11 mouse cellular contexts compared by ENCODE assay signal in the genomic region with DNA sequence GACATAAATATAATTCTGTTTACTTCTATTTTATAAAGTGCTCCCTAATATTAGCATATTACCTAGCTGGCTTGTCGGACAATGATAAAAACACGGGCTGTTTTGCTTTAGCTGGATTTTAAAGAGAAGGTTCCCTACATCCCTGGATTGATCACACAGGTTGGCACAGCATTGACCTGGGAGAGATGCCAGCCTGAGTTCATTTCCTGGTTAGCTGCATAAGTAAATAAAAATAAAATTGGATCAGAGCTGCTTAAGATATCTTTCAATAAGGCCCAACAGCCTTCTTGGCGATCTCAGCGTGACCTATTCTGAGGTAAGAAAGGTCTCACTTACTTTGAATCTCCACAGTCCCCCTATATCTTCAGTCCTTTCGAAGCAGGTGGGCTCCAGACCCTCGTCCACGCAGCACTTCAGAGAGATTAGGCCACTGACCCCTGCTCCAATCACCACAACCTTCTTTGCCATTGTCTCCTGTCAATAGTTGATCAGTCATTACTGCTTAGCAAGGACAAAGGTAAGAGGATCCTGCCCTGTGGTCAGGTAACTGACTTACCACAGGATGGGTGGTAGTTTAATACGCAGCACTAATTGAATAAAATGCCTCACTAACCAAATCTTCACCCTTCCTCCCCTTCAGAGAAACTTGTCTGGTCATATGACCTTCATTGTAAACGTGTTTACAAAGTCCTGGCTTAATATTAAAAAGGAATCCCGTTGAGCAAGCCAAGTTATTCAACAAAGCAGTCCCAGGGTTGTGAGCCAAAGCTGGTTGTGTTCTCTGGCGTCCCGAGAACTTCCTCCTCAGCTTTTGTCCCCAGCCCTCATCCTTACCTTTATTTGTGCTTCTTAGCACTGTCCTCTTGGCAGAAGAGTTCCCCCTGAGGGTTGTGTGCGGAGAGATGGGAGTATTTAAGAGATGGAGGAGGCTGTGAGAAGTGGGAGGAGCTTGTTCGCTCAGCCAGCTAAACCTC. TPM values are rescaled to one million over a fixed set of nuclear protein-coding genes. Genes with fewer than 3 reads are reported as not detected.
DNase-seq lines count a peak whose midpoint lies in the region; ATAC-seq and TF ChIP-seq lines count a peak whose summit lies in the region.
"Had no signal": no experiment of that assay in that cellular context is flagged by ENCODE, and none has a peak within 500 bp of the region (broad histone marks: within the 10 kb centered on the region; RNA-seq: fewer than 3 reads in every experiment).

A gene (minus strand): TSS at position 889 of the 974 bp plus-strand sequence.

- WGBS in lung, adult 2 months: 28% methylated on average over 14 of the region's 14 CpGs
- 69% methylated on average over 14 of the region's 14 CpGs for WGBS in forebrain, embryonic 10.5 days

- no peak within 1 kb of the TSS for H3K27ac ChIP-seq in forebrain, embryonic 10.5 days
- H3K27ac ChIP-seq: embryonic facial prominence, embryonic 13.5 days; heart, embryonic 13.5 days had no signal

- peak; percentile 4 to 8 for DNase-seq in cerebellum, postnatal 10 days
- no peak for DNase-seq in cerebellum, postnatal 36 days
- DNase-seq in adipocyte (ENCODE audit: low spot score): peak; percentile 56
- DNase-seq in gonadal fat pad, adult 2 months (ENCODE audit: low read depth): no peak
- DNase-seq in lung, adult 2 months: peak; percentile 57
- no peak for DNase-seq in forebrain, embryonic 10.5 days (ENCODE audit: extremely low spot score, low spot score)
- no peak for DNase-seq in layer of hippocampus, postnatal 14 days (ENCODE audit: low spot score in 2 of 2)

- TF ChIP-seq POLR2A in lung, adult 2 months (IDR thresholded peaks at IDR 0.05; ENCODE audit: borderline replicate concordance, extremely low read depth, low read depth, low read length): peak; percentile 64; the same call in 1 of the 2 replicates

- H3K4me3 ChIP-seq in lung, adult 2 months (replicated peaks; ENCODE audit: extremely low read depth, low read depth, low read length): peak within 1 kb of the TSS; percentile 75
- no peak within 1 kb of the TSS for H3K4me3 ChIP-seq in forebrain, embryonic 10.5 days
- H3K4me3 ChIP-seq: embryonic facial prominence, embryonic 13.5 days; heart, embryonic 13.5 days had no signal

- H3K4me1 ChIP-seq in lung, adult 2 months (ENCODE audit: control insufficient read depth, insufficient read depth, low read length): peaks cover 13% of the 10 kb centered on the region
- H3K4me1 ChIP-seq in forebrain, embryonic 10.5 days: no peaks in the 10 kb centered on the region
- H3K4me1 ChIP-seq: heart, embryonic 13.5 days had no signal

- no peaks in the 10 kb centered on the region for H3K27me3 ChIP-seq in forebrain, embryonic 10.5 days (ENCODE audit: poor library complexity, severe bottlenecking)
- H3K27me3 ChIP-seq: embryonic facial prominence, embryonic 13.5 days; heart, embryonic 13.5 days had no signal

- ATAC-seq in CD4-positive, CD25-positive, alpha-beta regulatory T cell, adult 4 months: no peak

- no peak for TF ChIP-seq CTCF in lung, adult 2 months (IDR thresholded peaks at IDR 0.05; ENCODE audit: insufficient read depth, low read length)

- H3K36me3 ChIP-seq in forebrain, embryonic 10.5 days (replicated peaks): no peaks in the 10 kb centered on the region
- H3K36me3 ChIP-seq: embryonic facial prominence, embryonic 13.5 days; heart, embryonic 13.5 days had no signal

- H3K9me3 ChIP-seq in forebrain, embryonic 10.5 days: no peaks in the 10 kb centered on the region
- H3K9me3 ChIP-seq: embryonic facial prominence, embryonic 13.5 days; heart, embryonic 13.5 days had no signal

RNA-seq across cellular contexts. Expression of the gene that starts here (rescaled TPM):
- polyA plus RNA-seq in gonadal fat pad, adult 2 months (2012; rRNA removed): 34.9 and 36.4 TPM in 2 replicates
- 147 and 240 TPM in 2 replicates for polyA plus RNA-seq in lung, adult 2 months (2012; rRNA removed)
- polyA plus RNA-seq in CD4-positive, CD25-positive, alpha-beta regulatory T cell, adult 4 months (2017; shearing (Covaris generic)): not detected
- not detected in 2 replicates for polyA plus RNA-seq in forebrain, embryonic 10.5 days (2016; fragmentation: Nextera tagmentation; extraction: Ambion mirVana)
- 1 to 10 TPM; 1.2 to 1.7 TPM for total RNA-seq in layer of hippocampus, postnatal 14 days (2021)
- polyA plus RNA-seq: liver, embryonic 11.5 days had no signal

Comparison
In these comparisons a context has a peak if more than half of its experiments do, and no peak if none do; other contexts are left out.
1. RNA of the gene that starts here (polyA plus RNA-seq): 147 to 240 TPM in lung, adult 2 months and 34.9 to 36.4 TPM in gonadal fat pad, adult 2 months; not detected in forebrain, embryonic 10.5 days and not detected in CD4-positive, CD25-positive, alpha-beta regulatory T cell, adult 4 months; every median in the first group is over 10 times any median in the second.
2. DNase-seq: peak in cerebellum, postnatal 10 days (2 of 2), adipocyte (single experiment) and lung, adult 2 months (single experiment); none in cerebellum, postnatal 36 days (0 of 2), gonadal fat pad, adult 2 months (single experiment), forebrain, embryonic 10.5 days (single experiment) and layer of hippocampus, postnatal 14 days (0 of 2).